Mouse (Mus musculus) lung, postnatal 0 days (tissue): Measurements from ENCODE around the gene Rab3gap2.

Experiments
- CTCF ChIP-seq: IDR thresholded peaks from 2 replicates; pipeline ENCODE4 v1.5.1; 2016; ENCODE audit warnings: antibody characterized with exemption, mild to moderate bottlenecking
- EP300 ChIP-seq: IDR thresholded peaks from 2 replicates; pipeline ENCODE4 v1.6.1; 2016; ENCODE audit warnings: antibody characterized with exemption, mild to moderate bottlenecking, control low read depth

- no peak for TF ChIP-seq EP300
- TF ChIP-seq CTCF = no peak
Observed at GRCm38 (mm10) chr1:185308334-185308733, 104.4 kb downstream of the Rab3gap2 start.
